Mouse (Mus musculus): Measurements from ENCODE around the gene Lhfp. TPM values are rescaled to one million over a fixed set of nuclear protein-coding genes. Genes with fewer than 3 reads are reported as not detected.

Gene Lhfp
- total RNA-seq, 2 experiments from 2014 or later, result 0.33 to 0.51 TPM

DNA sequence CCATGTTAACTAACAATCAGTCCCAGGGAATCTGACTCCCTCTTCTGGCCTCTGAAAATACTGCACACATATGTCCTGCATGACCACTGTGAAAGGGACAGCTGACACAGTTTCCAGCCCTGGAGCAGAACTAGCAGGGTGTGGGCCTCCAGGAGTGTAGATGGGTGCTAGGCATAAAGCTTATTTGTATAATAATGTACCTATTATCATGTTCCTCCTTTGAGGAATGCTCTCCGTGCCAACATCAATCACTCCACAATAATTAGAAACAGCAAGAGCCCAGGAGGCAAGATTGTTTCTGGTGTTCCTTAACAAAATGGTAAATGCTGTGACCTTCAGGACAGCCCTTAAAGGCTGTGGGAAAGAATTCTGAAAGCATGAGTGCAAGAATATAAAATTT, 264.5 kb downstream of the Lhfp start:
- no peak for ATAC-seq (ENCODE audit: poor library complexity, severe bottlenecking)

DNA sequence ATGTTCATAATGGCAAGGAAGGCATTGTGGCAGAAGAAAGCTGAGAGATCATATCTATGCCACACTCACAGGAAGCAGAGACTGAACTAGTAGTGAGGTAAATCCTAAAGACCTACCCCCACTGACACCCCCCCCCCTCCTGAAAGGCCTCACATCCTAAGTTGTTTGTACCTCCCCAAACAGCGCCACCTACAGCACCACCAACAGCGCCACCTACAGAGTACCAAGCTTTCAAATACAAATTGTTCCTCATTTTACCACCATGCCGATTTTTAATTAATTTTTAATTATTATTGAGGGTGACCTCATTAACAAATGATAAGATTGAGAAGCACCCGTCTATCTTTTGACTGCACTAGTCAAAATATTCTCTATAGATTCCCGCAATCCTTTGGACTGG, 267.3 kb downstream of the Lhfp start:
- ATAC-seq (ENCODE audit: poor library complexity, severe bottlenecking), result no peak

GRCm38 (mm10) chr3:53310093-53310492, 268.8 kb downstream of the Lhfp start:
- ATAC-seq (ENCODE audit: poor library complexity, severe bottlenecking), result no peak

DNA sequence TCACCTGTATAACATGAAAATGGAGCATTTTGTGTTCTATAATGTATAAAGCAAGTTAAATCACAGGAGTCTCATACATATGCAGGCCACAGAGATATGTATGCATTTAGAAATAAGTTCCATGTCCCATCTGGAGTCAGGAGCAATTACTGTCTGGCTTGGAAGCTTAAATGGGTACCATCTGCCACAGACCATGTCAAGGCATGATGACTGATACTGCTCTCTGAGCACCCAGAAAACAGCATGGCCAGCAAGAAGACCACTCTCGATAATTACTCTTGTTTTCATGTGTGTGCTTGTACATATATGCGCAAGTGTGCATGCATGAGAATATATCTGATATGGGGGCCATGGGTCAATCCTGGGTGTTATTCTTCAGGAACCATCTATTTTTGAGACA, 269.3 kb downstream of the Lhfp start:
- no peak for ATAC-seq (ENCODE audit: poor library complexity, severe bottlenecking)

Other genes starting within 250 kb of the Lhfp start
- 17.4 and 18.4 TPM in 2 replicates for gene Cog6, start 24.3 kb upstream of the Lhfp start, total RNA-seq (2015)
- 23.2 and 24.7 TPM in 2 replicates for gene Cog6, start 24.3 kb upstream of the Lhfp start, total RNA-seq (2017)